Mouse (Mus musculus): Measurements from ENCODE around the gene Aurkc.

- TF ChIP-seq CTCF (IDR thresholded peaks at IDR 0.05; ENCODE audit: low read depth) (no peak), EP300 (IDR thresholded peaks at IDR 0.05; ENCODE audit: low read depth) (no peak)
Observed at GRCm38 (mm10) chr7:7027445-7027844, 32.3 kb downstream of the Aurkc start.

Data from liver, postnatal 0 days (tissue).